Mouse (Mus musculus): Measurements from ENCODE around the gene Fastkd5. TPM values are rescaled to one million over a fixed set of nuclear protein-coding genes. Genes with fewer than 3 reads are reported as not detected.

The Fastkd5 gene
- total and polyA plus RNA-seq, 3 experiments: 0.52 to 16.1 (median 10.0) TPM

GRCm38 (mm10) chr2:130634006-130634738 lies 4.3 kb upstream of the Fastkd5 start:
- DNase-seq: no peak

GRCm38 (mm10) chr2:130632887-130633675 lies 3.3 kb upstream of the Fastkd5 start:
- no peak for DNase-seq

GRCm38 (mm10) chr2:130632416-130632815 lies 2.6 kb upstream of the Fastkd5 start:
- DNase-seq: no peak

GRCm38 (mm10) chr2:130629080-130629838 lies 568 bp downstream of the Fastkd5 start:
- no peak for DNase-seq

- no peak for DNase-seq
These were observed 1.4 kb downstream of the Fastkd5 start for GRCm38 (mm10) chr2:130628424-130628823.

GRCm38 (mm10) chr2:130618972-130619371 lies 10.9 kb downstream of the Fastkd5 start:
- DNase-seq: no peak

GRCm38 (mm10) chr2:130613091-130613490 lies 16.7 kb downstream of the Fastkd5 start:
- DNase-seq: peak; percentile 32

GRCm38 (mm10) chr2:130602195-130602594 lies 27.6 kb downstream of the Fastkd5 start:
- no peak for DNase-seq

GRCm38 (mm10) chr2:130598399-130598798 lies 31.4 kb downstream of the Fastkd5 start:
- no peak for DNase-seq

GRCm38 (mm10) chr2:130597601-130598010 lies 32.2 kb downstream of the Fastkd5 start:
- DNase-seq: no peak

GRCm38 (mm10) chr2:130595596-130595995 lies 34.2 kb downstream of the Fastkd5 start:
- no peak for DNase-seq

- no peak for DNase-seq
These were observed 38.8 kb downstream of the Fastkd5 start for GRCm38 (mm10) chr2:130591016-130591415.

- no peak for DNase-seq
These were observed 40.1 kb downstream of the Fastkd5 start for GRCm38 (mm10) chr2:130589761-130590160.

GRCm38 (mm10) chr2:130589157-130589556 lies 40.7 kb downstream of the Fastkd5 start:
- DNase-seq: no peak

GRCm38 (mm10) chr2:130588373-130588772 lies 41.5 kb downstream of the Fastkd5 start:
- DNase-seq: no peak

GRCm38 (mm10) chr2:130586016-130586415 lies 43.8 kb downstream of the Fastkd5 start:
- DNase-seq: no peak

- DNase-seq: peak; percentile 46
These were observed 45.8 kb downstream of the Fastkd5 start for GRCm38 (mm10) chr2:130583902-130584560.

- DNase-seq: no peak
These were observed 47.3 kb downstream of the Fastkd5 start, which contains the start of gene Avp for GRCm38 (mm10) chr2:130582552-130582951. TSS of gene Avp (minus strand) at chr2:130582554.

GRCm38 (mm10) chr2:130581201-130581600 lies 48.6 kb downstream of the Fastkd5 start:
- DNase-seq: no peak

- DNase-seq: no peak
These were observed 50.0 kb downstream of the Fastkd5 start for GRCm38 (mm10) chr2:130579791-130580190.

- peak; percentile 85 for DNase-seq
These were observed 51.7 kb downstream of the Fastkd5 start for GRCm38 (mm10) chr2:130578148-130578547.

- peak; percentile 73 for DNase-seq
These were observed 52.2 kb downstream of the Fastkd5 start for GRCm38 (mm10) chr2:130577632-130578031.
